Mouse (Mus musculus) 3134 (cell line): ENCODE results near the gene Ddn.
A peak's percentile ranks its signal among the peaks of the same experiment; 100 is the strongest.

Experiments
- DNase-seq: peaks from one replicate; pipeline ENCODE4 v3.0.0-alpha.2; 2011; ENCODE audit warnings: low spot score; ENCODE audit not compliant: insufficient read length; ENCODE audit errors: extremely low read depth

Ddn gene

GRCm38 (mm10) chr15:98777005-98777616, 32.2 kb downstream of the Ddn start:
- peak; percentile 43 for DNase-seq

GRCm38 (mm10) chr15:98776280-98777004, 32.8 kb downstream of the Ddn start:
- DNase-seq: peak; percentile 66

- no peak for DNase-seq
Measured at GRCm38 (mm10) chr15:98775533-98775932, 33.8 kb downstream of the Ddn start.

- peak; percentile 89 for DNase-seq
Measured at GRCm38 (mm10) chr15:98774096-98774495, 35.2 kb downstream of the Ddn start.

- no peak for DNase-seq
Measured at GRCm38 (mm10) chr15:98772511-98773211, 36.6 kb downstream of the Ddn start.

DNA sequence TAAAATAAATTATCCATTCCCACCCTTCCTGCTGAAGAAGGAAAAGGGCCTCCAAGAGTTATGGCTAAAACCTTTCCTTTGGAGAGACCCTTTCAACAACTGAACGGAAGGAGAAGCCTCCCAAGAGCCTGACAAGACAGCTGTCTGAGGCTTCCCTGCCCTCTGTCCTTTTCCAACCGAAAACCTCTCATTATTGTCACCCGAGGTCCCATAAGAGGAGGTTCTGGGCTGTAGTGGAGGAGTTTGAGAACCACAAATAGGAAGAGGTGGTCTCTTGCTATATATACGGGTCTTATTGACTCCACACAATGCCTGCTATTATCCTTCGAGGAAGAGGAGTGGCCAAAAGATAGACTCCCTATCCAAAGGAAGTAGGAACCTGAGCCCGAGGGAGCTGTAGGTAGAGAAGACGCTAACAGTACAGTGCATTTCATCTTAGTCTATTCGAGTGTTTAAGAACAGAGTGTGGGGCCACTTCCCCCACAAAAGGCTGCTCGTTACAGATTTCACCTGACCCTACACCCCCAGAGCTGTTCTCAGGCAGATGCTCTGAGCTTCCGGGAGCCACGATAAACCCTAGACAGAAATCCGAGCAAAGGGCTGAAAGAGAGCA, 37.4 kb downstream of the Ddn start:
- DNase-seq: no peak

DNA sequence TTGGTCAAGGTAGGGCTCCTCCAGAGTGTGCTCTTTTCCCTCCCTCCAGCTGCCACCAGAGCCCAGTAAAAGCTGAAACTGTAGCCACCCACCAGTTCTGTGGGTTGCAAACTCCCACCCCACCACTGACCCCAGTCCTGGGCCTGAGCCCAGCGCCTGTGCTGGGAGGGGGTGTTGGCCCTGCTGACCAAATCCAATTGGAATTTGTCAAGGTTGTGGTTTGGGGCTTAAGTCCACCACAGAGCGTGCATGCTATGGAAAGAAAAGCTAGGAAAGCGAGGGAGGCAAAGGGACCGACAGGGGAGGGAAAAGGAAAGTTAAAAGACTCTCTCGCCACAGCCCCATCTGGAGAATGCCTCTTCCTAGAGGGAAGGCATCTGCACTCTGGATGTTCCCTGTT, 41.0 kb downstream of the Ddn start:
- DNase-seq: peak; percentile 87

DNA sequence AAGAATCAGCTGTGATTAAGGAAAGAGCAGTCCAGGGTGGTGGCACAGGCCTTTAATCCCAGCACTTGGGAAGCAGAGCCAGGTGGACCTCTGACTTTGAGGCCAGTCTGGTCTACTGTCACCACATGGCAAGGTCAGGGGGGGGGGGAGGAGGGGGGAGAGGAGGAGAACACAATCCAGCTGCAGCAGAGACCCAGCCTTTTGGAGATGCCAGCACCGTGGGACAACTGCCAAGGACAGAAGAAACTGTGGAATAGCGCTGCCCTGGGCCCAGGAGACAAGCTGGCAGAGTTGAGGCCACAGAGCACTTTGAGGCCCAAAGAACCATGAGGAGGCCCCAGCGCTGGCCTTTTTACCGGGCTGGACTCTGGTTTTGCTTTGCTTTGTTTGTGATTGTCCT, 43.4 kb downstream of the Ddn start:
- DNase-seq: peak; percentile 59

DNA sequence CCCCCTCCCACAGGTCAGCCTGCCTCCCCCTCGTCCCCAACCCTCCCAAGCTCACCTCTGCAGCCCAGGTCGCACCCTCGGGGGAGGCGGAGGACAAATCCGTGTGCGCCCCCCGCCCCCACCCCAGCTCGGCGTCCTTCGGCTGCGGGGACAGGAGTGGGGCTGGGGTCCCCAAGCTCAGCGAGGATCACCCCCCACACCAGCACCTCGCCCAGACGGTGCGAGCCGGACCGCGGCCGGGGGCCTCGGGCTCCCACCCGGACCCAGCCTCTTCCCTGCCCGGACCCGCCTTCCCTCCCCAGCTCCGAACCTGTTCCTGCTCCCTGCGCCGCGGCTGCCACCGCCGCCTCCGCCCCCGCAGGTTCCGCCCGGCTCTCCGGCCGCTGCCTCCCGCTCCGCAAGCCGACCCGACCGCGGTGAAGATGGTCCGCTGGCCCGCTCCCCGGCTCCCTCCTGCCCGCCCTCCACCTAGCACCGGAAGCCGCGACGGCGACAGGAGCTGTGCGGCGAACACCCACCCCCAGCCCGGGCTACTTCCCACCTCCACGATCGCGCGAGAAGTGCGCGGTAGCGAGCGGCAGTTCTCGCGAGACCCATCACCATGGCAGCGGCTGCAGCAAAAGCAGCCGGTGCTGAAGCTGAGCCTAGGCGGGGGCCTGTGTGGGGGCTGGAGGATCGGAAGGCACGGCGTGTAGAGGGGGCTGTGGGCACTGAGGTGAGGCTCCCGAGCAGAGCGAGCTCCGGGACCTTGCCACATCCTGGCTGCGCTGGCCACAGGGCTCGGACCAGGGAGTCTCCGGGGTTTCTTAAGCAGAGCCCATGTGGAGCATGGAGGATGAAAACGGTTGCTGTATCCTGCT, 46.4 kb downstream of the Ddn start, which contains the start of gene Arf3:
Gene Arf3 (minus strand): TSS at position 545 of the 860 bp plus-strand sequence.
- DNase-seq: peak; percentile 95

DNA sequence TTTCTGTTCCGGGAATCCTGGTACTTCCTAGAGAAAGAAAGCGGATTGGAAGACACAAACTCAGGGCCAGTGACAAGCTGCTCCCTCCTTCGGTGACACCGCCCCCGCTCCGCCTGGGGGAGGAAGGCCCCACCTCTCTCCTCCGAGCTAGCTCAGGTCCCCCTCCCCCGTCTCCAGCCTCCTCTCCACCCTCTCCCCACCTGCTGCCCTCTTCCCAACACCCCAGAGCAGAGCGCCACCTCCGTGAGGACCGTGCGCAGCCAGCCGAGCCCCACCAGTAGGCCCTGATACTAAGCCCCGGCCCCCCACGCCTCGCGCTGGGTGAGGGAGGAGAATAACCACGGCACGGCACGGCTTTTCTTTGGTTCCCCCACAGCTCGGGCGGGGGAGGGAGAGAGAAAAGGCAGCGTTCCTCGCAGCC, 47.1 kb downstream of the Ddn start:
- peak; percentile 85 for DNase-seq

DNA sequence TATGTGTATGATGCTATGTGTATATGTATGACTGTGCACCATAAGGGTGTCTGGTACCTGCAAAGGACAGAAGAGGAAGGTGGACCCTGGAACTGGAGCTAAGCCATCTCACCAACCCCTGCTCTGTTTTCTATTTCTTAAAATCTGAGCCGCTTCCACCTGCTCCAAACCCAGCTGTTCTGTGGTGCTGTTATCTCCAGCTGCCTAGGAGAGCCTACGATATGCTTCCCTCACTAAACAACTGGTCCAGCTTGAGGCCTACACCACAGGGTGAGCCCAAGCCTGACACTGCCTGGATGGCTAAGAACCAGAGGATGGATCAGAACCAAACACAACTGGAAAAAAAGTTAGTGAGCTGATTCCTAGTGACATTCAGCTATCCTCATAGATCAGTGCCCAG, 55.2 kb downstream of the Ddn start:
- DNase-seq: no peak
